9 mouse cellular contexts compared by ENCODE assay signal in the genomic region with DNA sequence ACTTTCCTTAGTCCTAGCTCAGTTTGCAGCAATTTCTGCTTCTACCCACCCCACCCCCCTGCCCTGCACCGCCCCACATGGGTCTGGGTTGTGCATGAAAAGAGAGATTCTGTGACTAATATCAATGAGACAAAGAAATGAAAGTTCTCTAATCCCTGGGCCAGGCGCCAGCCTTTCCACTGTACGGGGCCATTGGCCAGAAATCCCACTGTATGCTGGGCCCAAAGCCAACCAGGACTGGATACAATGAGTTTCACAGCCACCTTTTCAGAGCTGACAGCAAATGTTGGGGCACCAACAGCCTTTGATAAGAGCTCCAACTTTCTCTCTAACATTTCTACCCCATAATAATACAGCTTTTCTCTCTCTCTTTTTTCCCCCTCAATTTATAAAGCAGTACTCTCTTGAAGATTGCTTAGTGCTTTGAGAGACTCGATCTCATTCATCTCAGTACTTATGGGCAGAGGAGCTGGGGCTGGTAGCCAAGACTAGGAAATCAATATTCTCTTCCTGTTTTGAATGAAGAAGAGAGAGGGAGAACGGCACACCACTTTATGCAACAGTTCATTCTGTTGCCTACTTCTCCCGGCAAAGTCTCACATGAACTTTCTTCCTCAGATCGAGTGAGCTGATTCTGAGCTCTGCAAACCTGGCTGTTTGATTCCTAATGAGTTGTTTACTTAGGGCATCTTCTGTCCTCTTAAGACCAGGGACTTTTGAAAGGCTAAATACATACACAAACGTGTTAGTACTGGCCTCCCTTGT. TPM values are rescaled to one million over a fixed set of nuclear protein-coding genes. Genes with fewer than 3 reads are reported as not detected.
DNase-seq lines count a peak whose midpoint lies in the region; ATAC-seq and TF ChIP-seq lines count a peak whose summit lies in the region.
"Had no signal": no experiment of that assay in that cellular context is flagged by ENCODE, and none has a peak within 500 bp of the region (broad histone marks: within the 10 kb centered on the region; RNA-seq: fewer than 3 reads in every experiment).

No protein-coding gene starts in this region.

- H3K4me3 ChIP-seq in hindbrain, postnatal 0 days (ENCODE audit: low read length) = no peak overlapping the region
- no peak overlapping the region for H3K4me3 ChIP-seq in midbrain, embryonic 14.5 days (replicated peaks; ENCODE audit: low read depth, low read length)

- H3K27me3 ChIP-seq in hindbrain, postnatal 0 days (ENCODE audit: insufficient read depth, low read length) = no peaks in the 10 kb centered on the region
- no peaks in the 10 kb centered on the region for H3K27me3 ChIP-seq in midbrain, embryonic 14.5 days (ENCODE audit: control insufficient read depth, insufficient read depth, low read length)

- DNase-seq in adrenal gland, postnatal 10 days = peak; percentile 83
- peak; percentile 79 to 89 for DNase-seq in cerebellum, postnatal 25 days
- DNase-seq in gastrocnemius, postnatal 25 days = peak; percentile 56
- peak; percentile 94 for DNase-seq in hindbrain, postnatal 0 days (ENCODE audit: low spot score)
- peak; percentile 57 to 75 for DNase-seq in left cerebral cortex, adult 8-10 months (ENCODE audit: low spot score in 2 of 2)
- DNase-seq in midbrain, embryonic 14.5 days = peak; percentile 90
- DNase-seq in urinary bladder, postnatal 4 days (ENCODE audit: low spot score in 2 of 2) = peak; percentile 61 to 80
- no peak for DNase-seq in embryo, embryonic 9.5 days (ENCODE audit: extremely low spot score)

- H3K4me2 ChIP-seq in hindbrain, postnatal 0 days (ENCODE audit: low read depth, low read length) = peak overlapping the region; percentile 27; the same call in 1 of the 2 replicates
- H3K4me2 ChIP-seq in midbrain, embryonic 14.5 days (ENCODE audit: low read length) = no peak overlapping the region

- 21% methylated on average over 8 of the region's 8 CpGs for WGBS in hindbrain, postnatal 0 days
- WGBS in midbrain, embryonic 14.5 days = 32% methylated on average over 8 of the region's 8 CpGs

- no peaks in the 10 kb centered on the region for H3K9me3 ChIP-seq in hindbrain, postnatal 0 days (ENCODE audit: low read length)
- no peaks in the 10 kb centered on the region for H3K9me3 ChIP-seq in midbrain, embryonic 14.5 days (ENCODE audit: control insufficient read depth, low read length)

- H3K36me3 ChIP-seq in hindbrain, postnatal 0 days (ENCODE audit: insufficient read depth, low read length) = no peaks in the 10 kb centered on the region
- no peaks in the 10 kb centered on the region for H3K36me3 ChIP-seq in midbrain, embryonic 14.5 days (ENCODE audit: control insufficient read depth, insufficient read depth, low read length)

- TF ChIP-seq CTCF in hindbrain, postnatal 0 days (IDR thresholded peaks at IDR 0.05; ENCODE audit: low read depth) = no peak

- peak; percentile 98 for ATAC-seq in hindbrain, postnatal 0 days
- peak; percentile 92 for ATAC-seq in midbrain, embryonic 14.5 days (ENCODE audit: low FRiP score, low TSS enrichment)

- no peak overlapping the region for H3K9ac ChIP-seq in hindbrain, postnatal 0 days (replicated peaks; ENCODE audit: low read length)
- no peak overlapping the region for H3K9ac ChIP-seq in midbrain, embryonic 14.5 days (replicated peaks; ENCODE audit: low read length)

- peak overlapping the region; percentile 85 for H3K27ac ChIP-seq in hindbrain, postnatal 0 days
- peak overlapping the region; percentile 62 for H3K27ac ChIP-seq in midbrain, embryonic 14.5 days (replicated peaks; ENCODE audit: low read depth, low read length)
- H3K27ac ChIP-seq: macrophage had no signal

- H3K4me1 ChIP-seq in hindbrain, postnatal 0 days (ENCODE audit: insufficient read depth, low read length) = 0 out of 2 replicates have a peak, but pooled peaks cover 5% of the 10 kb centered on the region
- H3K4me1 ChIP-seq in midbrain, embryonic 14.5 days (ENCODE audit: control insufficient read depth, insufficient read depth, low read length) = peaks cover 11% of the 10 kb centered on the region

RNA-seq across cellular contexts. Expression of a gene that starts 9.2 kb away (rescaled TPM):
- total RNA-seq in adrenal gland, postnatal 10 days (2021) = 10 to 100 TPM; 59.9 to 65.6 TPM
- 1 to 10 TPM; 2.6 to 4.6 TPM for total RNA-seq in gastrocnemius, postnatal 25 days (2021)
- total RNA-seq in hindbrain, postnatal 0 days (2014; rRNA removed) = 396 and 403 TPM in 2 replicates
- polyA plus RNA-seq in hindbrain, postnatal 0 days (2015; fragmentation: Nextera tagmentation; extraction: Ambion mirVana) = 1,251 and 1,433 TPM in 2 replicates
- total RNA-seq in left cerebral cortex, adult 8-10 months (2022) = 100 to 1,000 TPM; 297 to 351 (median 316) TPM
- polyA plus RNA-seq in midbrain, embryonic 14.5 days (2014; fragmentation: Nextera tagmentation; extraction: Ambion mirVana) = 680 and 686 TPM in 2 replicates

Comparison
In these comparisons a context has a peak if more than half of its experiments do, and no peak if none do; other contexts are left out.
1. RNA of a gene that starts 9.2 kb away (total RNA-seq): 396 to 403 TPM in hindbrain, postnatal 0 days, 297 to 351 TPM in left cerebral cortex, adult 8-10 months and 59.9 to 65.6 TPM in adrenal gland, postnatal 10 days; 2.6 to 4.6 TPM in gastrocnemius, postnatal 25 days; every median in the first group is over 10 times any median in the second.